Mouse (Mus musculus) MEL (cell line): ENCODE results near the gene Rapgef4. TPM values are rescaled to one million over a fixed set of nuclear protein-coding genes. Genes with fewer than 3 reads are reported as not detected.

Source experiments
- DNase-seq: peaks from one replicate; pipeline ENCODE4 v3.0.0; 2011; ENCODE audit warnings: low read depth, low spot score
- H3K27ac ChIP-seq: 2 replicates; pipeline ENCODE4 v1.5.1; 2012; ENCODE audit warnings: low read depth, mild to moderate bottlenecking, control low read depth, low read length, moderate library complexity; ENCODE audit not compliant: control insufficient read depth
- H3K27me3 ChIP-seq, 2 experiments: fragments of 150-350 bp in 1 of 2; sonication (generic) in 1 of 2; 2 replicates each; pipeline ENCODE4 v1.6.1; 2012; ENCODE audit warnings: low read length in 2 of 2, mild to moderate bottlenecking in 2 of 2, improper control_type of control experiment in 1 of 2, moderate library complexity in 1 of 2; ENCODE audit not compliant: insufficient read depth in 2 of 2, control insufficient read depth in 1 of 2
- H3K36me3 ChIP-seq, 2 experiments: 2 replicates each; pipeline ENCODE4 v1.6.1; 2012 to 2014; ENCODE audit warnings: low read length in 2 of 2, improper control_type of control experiment in 1 of 2, inconsistent platforms in 1 of 2, mild to moderate bottlenecking in 1 of 2; ENCODE audit not compliant: insufficient read depth in 2 of 2, control insufficient read depth in 1 of 2
- H3K4me1 ChIP-seq, 2 experiments: fragments of 150-350 bp in 1 of 2; sonication (generic) in 1 of 2; 2 replicates each; pipeline ENCODE4 v1.6.1; 2012; ENCODE audit warnings: low read length in 2 of 2, improper control_type of control experiment in 1 of 2, mild to moderate bottlenecking in 1 of 2; ENCODE audit not compliant: insufficient read depth in 2 of 2, control insufficient read depth in 1 of 2
- H3K4me3 ChIP-seq, 2 experiments: fragments of 150-350 bp in 1 of 2; sonication (generic) in 1 of 2; 2 replicates each; pipeline ENCODE4 v1.5.1; 2012; ENCODE audit warnings: low read depth in 2 of 2, low read length in 2 of 2, mild to moderate bottlenecking in 2 of 2, moderate library complexity in 2 of 2, control low read depth in 1 of 2, improper control_type of control experiment in 1 of 2; ENCODE audit not compliant: control insufficient read depth in 1 of 2, insufficient read depth in 1 of 2
- H3K79me2 ChIP-seq: 2 replicates; pipeline ENCODE4 v1.6.1; 2012; ENCODE audit warnings: mild to moderate bottlenecking, low read length, moderate library complexity; ENCODE audit not compliant: control insufficient read depth, poor library complexity, insufficient read depth
- H3K9ac ChIP-seq: 2 replicates; pipeline ENCODE4 v1.6.1; 2012; ENCODE audit warnings: low read depth, mild to moderate bottlenecking, control low read depth, low read length, moderate library complexity; ENCODE audit not compliant: control insufficient read depth, poor library complexity, severe bottlenecking
- H3K9me3 ChIP-seq: fragments of 150-350 bp; sonication (generic); replicated peaks from 2 replicates; pipeline ENCODE4 v1.6.1; 2012; ENCODE audit warnings: mild to moderate bottlenecking, low read length, improper control_type of control experiment, moderate library complexity; ENCODE audit not compliant: insufficient read depth
- E2F4 ChIP-seq: IDR thresholded peaks from 2 replicates; pipeline ENCODE4 v1.6.1; 2011; ENCODE audit warnings: low read depth, low read length, improper control_type of control experiment, borderline replicate concordance
- EP300 ChIP-seq, 2 experiments: IDR thresholded peaks; 2 replicates each; pipeline ENCODE4 v1.6.1; 2011; ENCODE audit warnings: improper control_type of control experiment in 2 of 2, low read length in 2 of 2, low read depth in 1 of 2, mild to moderate bottlenecking in 1 of 2
- MAFK ChIP-seq: IDR thresholded peaks from 2 replicates; pipeline ENCODE4 v1.6.1; 2011; ENCODE audit warnings: low read depth, mild to moderate bottlenecking, low read length, improper control_type of control experiment, borderline replicate concordance
- MEF2A ChIP-seq: IDR thresholded peaks from 2 replicates; pipeline ENCODE4 v1.6.1; 2014; ENCODE audit warnings: low read depth, mild to moderate bottlenecking, inconsistent platforms, low read length, improper control_type of control experiment; ENCODE audit not compliant: poor library complexity, insufficient replicate concordance, severe bottlenecking; ENCODE audit errors: extremely low read depth
- MYC ChIP-seq: IDR thresholded peaks from 2 replicates; pipeline ENCODE4 v1.6.1; 2011; ENCODE audit warnings: low read depth, mild to moderate bottlenecking, low read length, improper control_type of control experiment, moderate library complexity
- POLR2A ChIP-seq, 2 experiments: IDR thresholded peaks; 2 replicates each; pipeline ENCODE4 v1.6.1; 2011 to 2012; ENCODE audit warnings: low read length in 2 of 2, mild to moderate bottlenecking in 2 of 2, control low read depth in 1 of 2, improper control_type of control experiment in 1 of 2, low read depth in 1 of 2, moderate library complexity in 1 of 2; ENCODE audit not compliant: control insufficient read depth in 1 of 2, insufficient read depth in 1 of 2, poor library complexity in 1 of 2
- POLR2AphosphoS2 ChIP-seq: IDR thresholded peaks from 2 replicates; pipeline ENCODE4 v1.6.1; 2011; ENCODE audit warnings: low read length, improper control_type of control experiment
- SMC3 ChIP-seq: IDR thresholded peaks from 2 replicates; pipeline ENCODE4 v1.6.1; 2011; ENCODE audit warnings: low read depth, low read length, improper control_type of control experiment
- polyA plus RNA-seq, 2 experiments: library from polyadenylated mRNA; stranded (reverse) in 1 of 2; unstranded in 1 of 2; fragments of >175 nt in 1 of 2; fragments of >200 nt in 1 of 2; gene quantifications; 2 replicates each; pipeline versions ENCODE4 v1.2.1 to v1.2.4; 2012; ENCODE audit warnings: low replicate concordance in 2 of 2, low read depth in 1 of 2; ENCODE audit not compliant: insufficient read length in 2 of 2, insufficient read depth in 1 of 2, missing spikeins in 1 of 2
- total RNA-seq: library from RNA; depleted of rRNA; stranded (reverse); fragments of 300-350 nt; gene quantifications from 2 replicates; pipeline ENCODE4 v1.2.3, GENCODE M21; 2012

Gene Rapgef4
- total and polyA plus RNA-seq, 3 experiments = not detected

DNA sequence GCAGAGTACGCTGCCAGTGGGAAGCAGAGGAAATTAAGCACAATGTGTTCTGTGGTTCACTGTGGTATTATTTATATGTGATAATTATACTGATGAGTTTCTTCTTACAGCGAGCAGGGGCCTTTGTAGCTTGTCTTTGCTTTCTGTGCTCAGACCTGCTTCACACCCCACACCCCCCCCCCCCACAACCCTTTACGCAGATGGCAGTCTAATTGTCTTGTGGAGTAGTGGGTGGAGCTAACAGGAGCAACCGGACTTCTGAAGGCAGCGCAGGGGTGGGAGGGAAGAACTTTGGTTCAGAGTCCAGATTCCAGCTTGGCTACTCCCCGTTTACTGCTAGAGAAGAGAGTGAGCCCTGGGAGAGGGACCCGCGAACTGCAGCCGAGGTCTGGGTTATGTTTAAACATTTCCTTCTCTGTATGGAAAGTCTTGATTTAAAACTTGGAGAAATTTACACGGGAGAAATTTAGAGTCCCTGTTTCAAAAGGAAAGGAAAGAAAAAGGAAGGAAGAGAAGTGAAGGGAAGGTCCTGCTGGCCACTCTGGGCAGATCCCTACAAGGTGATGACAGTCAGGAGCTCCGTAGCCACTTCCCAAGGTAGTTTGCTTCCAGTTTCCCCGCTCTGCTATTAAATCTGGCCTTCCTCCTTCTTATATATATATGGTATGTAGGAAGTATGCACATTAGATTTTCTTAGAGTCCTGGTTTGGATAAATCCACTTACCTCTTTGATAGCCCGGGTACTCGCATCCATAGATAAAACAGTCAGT is 274.0 kb downstream of the Rapgef4 start:
- Histone ChIP-seq H3K4me3 (no peak overlapping the region), H3K27ac (no peak overlapping the region), H3K79me2 (no peaks in the 10 kb centered on the region), H3K9me3 (no peaks in the 10 kb centered on the region), H3K9ac (no peak overlapping the region), H3K4me1 (no peaks in the 10 kb centered on the region), H3K36me3 (no peaks in the 10 kb centered on the region), H3K27me3 (peaks cover 3 to 5% of the 10 kb centered on the region in 2 experiments)
- TF ChIP-seq MAFK (no peak), MEF2A (no peak), E2F4 (no peak), POLR2AphosphoS2 (no peak)
- no peak for DNase-seq

DNA sequence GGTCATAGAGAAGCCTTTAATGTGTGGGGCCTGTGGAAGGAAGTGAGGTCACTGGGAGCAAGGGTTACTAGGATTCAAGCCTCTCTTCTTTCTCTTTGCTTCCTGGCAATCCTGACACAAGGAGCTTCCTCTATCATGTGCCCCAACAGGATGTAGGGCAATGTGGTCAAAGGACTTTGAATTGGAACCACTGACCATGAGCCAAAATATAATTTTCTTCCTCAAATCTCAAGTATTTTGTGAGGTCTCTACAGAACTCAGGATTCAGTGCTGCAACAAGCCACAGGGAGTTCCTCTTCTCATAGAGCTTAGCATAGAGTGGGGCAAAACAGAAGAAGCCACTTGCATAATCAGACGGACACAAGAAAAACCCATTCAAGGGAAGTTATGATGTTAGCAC is 279.7 kb downstream of the Rapgef4 start:
- Histone ChIP-seq H3K4me1 (no peaks in the 10 kb centered on the region), H3K36me3 (no peaks in the 10 kb centered on the region)
- no peak for TF ChIP-seq MYC
- no peak for TF ChIP-seq EP300 (IDR thresholded peaks at IDR 0.05; ENCODE audit: low read depth in 1 of 2, low read length in 2 of 2)
- no peak for TF ChIP-seq POLR2A (IDR thresholded peaks at IDR 0.05; ENCODE audit: control insufficient read depth in 1 of 2, insufficient read depth in 1 of 2, low read depth in 1 of 2, low read length in 2 of 2, poor library complexity in 1 of 2)
- no peak for TF ChIP-seq SMC3
- TF ChIP-seq, all 39 proteins: peak for 0
- Histone ChIP-seq H3K9me3 (no peaks in the 10 kb centered on the region), H3K79me2 (no peaks in the 10 kb centered on the region), H3K9ac (no peak overlapping the region), H3K27ac (no peak overlapping the region), H3K27me3 (peaks cover 8 to 15% of the 10 kb centered on the region in 2 experiments), H3K4me3 (no peak overlapping the region)
- no peak for DNase-seq

DNA sequence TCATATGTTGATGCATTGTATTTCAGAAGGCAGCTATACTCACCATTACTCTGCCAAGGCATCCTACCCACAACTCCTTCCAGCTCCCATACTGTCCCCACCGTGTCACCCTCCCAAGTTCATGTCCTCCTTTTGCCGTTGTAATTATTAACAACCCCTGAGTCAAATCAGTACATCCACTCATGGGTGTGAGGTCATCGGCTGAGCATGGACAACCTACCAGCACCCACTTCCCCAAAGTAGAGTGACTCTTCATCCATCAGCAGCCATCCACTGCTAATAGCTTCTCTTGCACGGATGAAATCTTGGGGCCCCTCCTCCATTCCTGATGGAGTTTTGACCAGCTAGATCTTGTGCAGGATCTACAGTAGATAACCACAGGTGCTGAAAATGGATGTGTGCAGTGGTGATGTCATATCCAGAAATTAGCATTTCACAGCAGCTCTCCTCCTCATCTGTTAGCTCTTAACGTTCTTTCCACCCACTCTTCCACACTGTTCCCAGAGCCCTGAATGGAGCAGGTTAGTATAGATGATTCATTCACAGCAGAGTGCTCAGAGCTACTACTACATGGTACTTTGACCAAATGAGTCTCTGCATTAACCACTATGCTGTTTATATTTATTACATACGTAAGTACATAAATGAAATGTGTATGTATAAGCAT is 281.9 kb downstream of the Rapgef4 start:
- H3K4me3 ChIP-seq = no peak overlapping the region
- no peaks in the 10 kb centered on the region for H3K36me3 ChIP-seq
- H3K79me2 ChIP-seq = no peaks in the 10 kb centered on the region
- TF ChIP-seq MYC = no peak
- no peaks in the 10 kb centered on the region for H3K9me3 ChIP-seq
- H3K4me1 ChIP-seq = no peaks in the 10 kb centered on the region
- DNase-seq = no peak
- peaks cover 8 to 15% of the 10 kb centered on the region in 2 experiments for H3K27me3 ChIP-seq
- no peak overlapping the region for H3K27ac ChIP-seq
- no peak overlapping the region for H3K9ac ChIP-seq
